Mouse (Mus musculus) midbrain, embryonic 12.5 days (tissue): ENCODE measurements around the gene Bcar3. TPM values are rescaled to one million over a fixed set of nuclear protein-coding genes. Genes with fewer than 3 reads are reported as not detected.

Experiments used
- ATAC-seq: fragments of 200-750 bp; cut with Nextera tagmentation; 2 replicates; pipeline ENCODE4 v1.8.0; 2017; ENCODE audit warnings: low read depth, moderate TSS enrichment, moderate library complexity; ENCODE audit not compliant: low FRiP score
- H3K27ac ChIP-seq: fragments of 300-500 bp; sonication (generic); replicated peaks from 2 replicates; pipeline ENCODE4 v1.5.1; 2016; ENCODE audit warnings: mild to moderate bottlenecking
- H3K27me3 ChIP-seq: fragments of 300-500 bp; sonication (generic); 2 replicates; pipeline ENCODE4 v1.6.1; 2016; ENCODE audit warnings: mild to moderate bottlenecking
- H3K36me3 ChIP-seq: fragments of 300-500 bp; sonication (generic); 2 replicates; pipeline ENCODE4 v1.6.1; 2016
- H3K4me1 ChIP-seq: fragments of 300-500 bp; sonication (generic); 2 replicates; pipeline ENCODE4 v1.6.1; 2016
- H3K4me2 ChIP-seq: fragments of 300-500 bp; sonication (generic); replicated peaks from 2 replicates; pipeline ENCODE4 v1.6.1; 2016; ENCODE audit warnings: mild to moderate bottlenecking, moderate library complexity
- H3K4me3 ChIP-seq: fragments of 300-500 bp; sonication (generic); 2 replicates; pipeline ENCODE4 v1.5.1; 2016; ENCODE audit warnings: mild to moderate bottlenecking
- H3K9ac ChIP-seq: fragments of 300-500 bp; sonication (generic); replicated peaks from 2 replicates; pipeline ENCODE4 v1.6.1; 2016; ENCODE audit warnings: mild to moderate bottlenecking, moderate library complexity
- H3K9me3 ChIP-seq: fragments of 300-500 bp; sonication (generic); 2 replicates; pipeline ENCODE4 v1.6.1; 2016; ENCODE audit warnings: mild to moderate bottlenecking
- WGBS: fragments of 180-500 bp; shearing (Covaris S2); methylation state at CpG from one replicate; pipeline ENCODE4 v1.1.7; 2016; 5-methylcytosine and 5-hydroxymethylcytosine counted together
- polyA plus RNA-seq: library from polyadenylated mRNA; unstranded; fragments of >200 nt; fragmentation: Nextera tagmentation; extraction: Ambion mirVana; gene quantifications from 2 replicates; pipeline ENCODE4 v1.2.1, GENCODE M21; 2016

Bcar3 gene
- polyA plus RNA-seq, 1 experiment from 2014 or later, result 14.6 TPM

- no peaks in the 10 kb centered on the region for H3K27me3 ChIP-seq
- H3K4me1 ChIP-seq, result no peaks in the 10 kb centered on the region
- no peak overlapping the region for H3K4me2 ChIP-seq
- H3K9me3 ChIP-seq, result no peaks in the 10 kb centered on the region
- WGBS, result 79% methylated on average over 6 of the region's 6 CpGs
- H3K4me3 ChIP-seq, result no peak overlapping the region
- H3K36me3 ChIP-seq, result no peaks in the 10 kb centered on the region
- no peak overlapping the region for H3K9ac ChIP-seq
- H3K27ac ChIP-seq, result no peak overlapping the region
- no peak for ATAC-seq
Observed at GRCm38 (mm10) chr3:122499647-122500046, 205.7 kb downstream of the Bcar3 start.

- no peaks in the 10 kb centered on the region for H3K9me3 ChIP-seq
- 84% methylated on average over 9 of the region's 9 CpGs for WGBS
- H3K4me3 ChIP-seq, result no peak overlapping the region
- no peaks in the 10 kb centered on the region for H3K27me3 ChIP-seq
- no peaks in the 10 kb centered on the region for H3K36me3 ChIP-seq
- H3K4me2 ChIP-seq, result no peak overlapping the region
- ATAC-seq, result no peak
- H3K4me1 ChIP-seq, result no peaks in the 10 kb centered on the region
- H3K27ac ChIP-seq, result no peak overlapping the region
- no peak overlapping the region for H3K9ac ChIP-seq
Observed at GRCm38 (mm10) chr3:122500929-122501328, 207.0 kb downstream of the Bcar3 start.

GRCm38 (mm10) chr3:122506343-122506916 is 212.5 kb downstream of the Bcar3 start:
- no peaks in the 10 kb centered on the region for H3K36me3 ChIP-seq
- ATAC-seq, result no peak
- no peak overlapping the region for H3K9ac ChIP-seq
- H3K4me1 ChIP-seq, result no peaks in the 10 kb centered on the region
- H3K9me3 ChIP-seq, result no peaks in the 10 kb centered on the region
- H3K4me3 ChIP-seq, result no peak overlapping the region
- no peaks in the 10 kb centered on the region for H3K27me3 ChIP-seq
- H3K4me2 ChIP-seq, result no peak overlapping the region
- WGBS, result 91% methylated on average over 10 of the region's 10 CpGs
- no peak overlapping the region for H3K27ac ChIP-seq

GRCm38 (mm10) chr3:122507826-122508225 is 213.9 kb downstream of the Bcar3 start:
- Histone ChIP-seq H3K4me1 (no peaks in the 10 kb centered on the region), H3K27ac (no peak overlapping the region), H3K4me3 (no peak overlapping the region), H3K9me3 (no peaks in the 10 kb centered on the region), H3K9ac (no peak overlapping the region), H3K27me3 (no peaks in the 10 kb centered on the region), H3K4me2 (no peak overlapping the region), H3K36me3 (peaks cover under 1% of the 10 kb centered on the region; the same call in 1 of the 2 replicates)
- WGBS, result 93% methylated on average over 14 of the region's 14 CpGs
- no peak for ATAC-seq

- 41% methylated on average over 5 of the region's 5 CpGs for WGBS
- peak; percentile 70 for ATAC-seq
- H3K27me3 ChIP-seq, result no peaks in the 10 kb centered on the region
- H3K9me3 ChIP-seq, result no peaks in the 10 kb centered on the region
- no peak overlapping the region for H3K4me2 ChIP-seq
- peaks cover 4% of the 10 kb centered on the region; the same call in 1 of the 2 replicates for H3K36me3 ChIP-seq
- H3K9ac ChIP-seq, result no peak overlapping the region
- H3K4me3 ChIP-seq, result no peak overlapping the region
- H3K4me1 ChIP-seq, result no peaks in the 10 kb centered on the region
- no peak overlapping the region for H3K27ac ChIP-seq
Observed at GRCm38 (mm10) chr3:122509084-122509483, 215.1 kb downstream of the Bcar3 start.

GRCm38 (mm10) chr3:122509534-122510239 is 215.8 kb downstream of the Bcar3 start:
- H3K9ac ChIP-seq, result no peak overlapping the region
- H3K27me3 ChIP-seq, result no peaks in the 10 kb centered on the region
- H3K36me3 ChIP-seq, result peaks cover 4% of the 10 kb centered on the region; the same call in 1 of the 2 replicates
- no peak for ATAC-seq
- H3K9me3 ChIP-seq, result no peaks in the 10 kb centered on the region
- no peak overlapping the region for H3K4me3 ChIP-seq
- H3K4me2 ChIP-seq, result no peak overlapping the region
- H3K27ac ChIP-seq, result no peak overlapping the region
- WGBS, result 75% methylated on average over 11 of the region's 11 CpGs
- no peaks in the 10 kb centered on the region for H3K4me1 ChIP-seq

- Histone ChIP-seq H3K9me3 (no peaks in the 10 kb centered on the region), H3K4me3 (no peak overlapping the region), H3K4me1 (no peaks in the 10 kb centered on the region), H3K4me2 (no peak overlapping the region), H3K9ac (no peak overlapping the region), H3K27ac (no peak overlapping the region), H3K36me3 (peaks cover 4% of the 10 kb centered on the region; the same call in 1 of the 2 replicates), H3K27me3 (no peaks in the 10 kb centered on the region)
- 94% methylated on average over 14 of the region's 14 CpGs for WGBS
- ATAC-seq, result no peak
Observed at GRCm38 (mm10) chr3:122510240-122510750, 216.4 kb downstream of the Bcar3 start.

- ATAC-seq, result no peak
- 80% methylated on average over 10 of the region's 10 CpGs for WGBS
- peaks cover 4% of the 10 kb centered on the region; the same call in 1 of the 2 replicates for H3K36me3 ChIP-seq
Observed at GRCm38 (mm10) chr3:122510932-122511331, 217.0 kb downstream of the Bcar3 start.

GRCm38 (mm10) chr3:122511721-122512619 is 218.0 kb downstream of the Bcar3 start:
- H3K9ac ChIP-seq, result no peak overlapping the region
- no peaks in the 10 kb centered on the region for H3K9me3 ChIP-seq
- no peak for ATAC-seq
- no peaks in the 10 kb centered on the region for H3K27me3 ChIP-seq
- no peak overlapping the region for H3K27ac ChIP-seq
- H3K4me2 ChIP-seq, result no peak overlapping the region
- H3K4me1 ChIP-seq, result no peaks in the 10 kb centered on the region
- H3K4me3 ChIP-seq, result no peak overlapping the region
- 88% methylated on average over 14 of the region's 14 CpGs for WGBS
- H3K36me3 ChIP-seq, result peaks cover 4% of the 10 kb centered on the region; the same call in 1 of the 2 replicates

More at GRCm38 (mm10) chr3:122510932-122511331, 217.0 kb downstream of the Bcar3 start:
- no peaks in the 10 kb centered on the region for H3K9me3 ChIP-seq
- no peak overlapping the region for H3K27ac ChIP-seq
- no peaks in the 10 kb centered on the region for H3K4me1 ChIP-seq
- H3K4me2 ChIP-seq, result no peak overlapping the region
- H3K27me3 ChIP-seq, result no peaks in the 10 kb centered on the region
- H3K9ac ChIP-seq, result no peak overlapping the region
- no peak overlapping the region for H3K4me3 ChIP-seq

- H3K36me3 ChIP-seq, result peaks cover 4% of the 10 kb centered on the region; the same call in 1 of the 2 replicates
- H3K4me1 ChIP-seq, result 0 out of 2 replicates have a peak, but pooled peaks cover 2% of the 10 kb centered on the region
- H3K4me2 ChIP-seq, result no peak overlapping the region
- H3K9ac ChIP-seq, result no peak overlapping the region
- H3K4me3 ChIP-seq, result no peak overlapping the region
- H3K27me3 ChIP-seq, result no peaks in the 10 kb centered on the region
- WGBS, result 94% methylated on average over 16 of the region's 16 CpGs
- ATAC-seq, result no peak
- H3K9me3 ChIP-seq, result no peaks in the 10 kb centered on the region
- H3K27ac ChIP-seq, result no peak overlapping the region
Observed at GRCm38 (mm10) chr3:122512725-122513375, 218.9 kb downstream of the Bcar3 start.

GRCm38 (mm10) chr3:122515568-122516326 is 221.8 kb downstream of the Bcar3 start:
- Histone ChIP-seq H3K4me2 (no peak overlapping the region), H3K36me3 (peaks cover 4% of the 10 kb centered on the region; the same call in 1 of the 2 replicates), H3K4me1 (peaks cover 15% of the 10 kb centered on the region), H3K9ac (no peak overlapping the region), H3K4me3 (no peak overlapping the region), H3K27me3 (no peaks in the 10 kb centered on the region), H3K27ac (no peak overlapping the region), H3K9me3 (no peaks in the 10 kb centered on the region)
- ATAC-seq, result no peak
- 86% methylated on average over 6 of the region's 6 CpGs for WGBS
